Mouse (Mus musculus) heart, postnatal 10 days (tissue): ENCODE results near the gene Iqgap2. TPM values are rescaled to one million over a fixed set of nuclear protein-coding genes. Genes with fewer than 3 reads are reported as not detected.

Experiments
- DNase-seq, 2 experiments: peaks; one replicate each; pipeline ENCODE4 v3.0.0; 2021
- intact Hi-C: fragments of 180-260 bp; cut with DNase I; formaldehyde crosslinking; loops from one replicate; pipeline ENCODE4 v1.15.1; 2025
- total RNA-seq, 2 experiments: library from RNA; stranded (reverse); gene quantifications; 2 replicates each; pipeline ENCODE4 v1.2.3; 2021

Gene Iqgap2
- total RNA-seq, 2 experiments from 2014 or later, result 2.3 to 3.1 TPM

DNA sequence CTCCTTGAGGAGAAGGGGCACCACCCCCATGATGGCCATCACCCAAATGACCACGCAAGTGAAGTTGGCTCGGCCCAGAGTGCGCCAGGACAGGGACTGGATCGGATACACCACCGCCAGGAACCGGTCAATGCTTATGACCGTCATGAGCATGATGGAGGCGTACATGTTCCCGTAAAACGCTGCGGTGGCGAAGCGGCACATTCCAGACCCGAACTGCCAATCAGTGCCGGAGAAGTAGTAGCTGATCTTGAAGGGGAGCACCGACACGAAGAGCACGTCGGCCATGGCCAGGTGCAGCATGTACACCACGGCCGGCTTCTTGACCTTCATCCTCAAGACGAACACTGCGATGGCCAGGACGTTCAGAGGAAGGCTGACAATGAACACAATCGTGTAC is 287.4 kb downstream of the Iqgap2 start:
- no peak for DNase-seq
- intact Hi-C loops, result no loop called here

GRCm38 (mm10) chr13:95599833-95600359 is 291.8 kb downstream of the Iqgap2 start:
- DNase-seq, result no peak
- intact Hi-C loops, result loop anchor here (2.0 kb wide), 1 partner anchor 15 kb away; no protein-coding TSS in a partner anchor

- intact Hi-C loops, result loop anchor here (2.0 kb wide), 1 partner anchor 16 kb away; no protein-coding TSS in a partner anchor
These were observed 293.3 kb downstream of the Iqgap2 start for GRCm38 (mm10) chr13:95598232-95598920.

GRCm38 (mm10) chr13:95597578-95597977 is 294.1 kb downstream of the Iqgap2 start:
- intact Hi-C loops, result no loop called here

More at GRCm38 (mm10) chr13:95598232-95598920, 293.3 kb downstream of the Iqgap2 start:
- no peak for DNase-seq

DNA sequence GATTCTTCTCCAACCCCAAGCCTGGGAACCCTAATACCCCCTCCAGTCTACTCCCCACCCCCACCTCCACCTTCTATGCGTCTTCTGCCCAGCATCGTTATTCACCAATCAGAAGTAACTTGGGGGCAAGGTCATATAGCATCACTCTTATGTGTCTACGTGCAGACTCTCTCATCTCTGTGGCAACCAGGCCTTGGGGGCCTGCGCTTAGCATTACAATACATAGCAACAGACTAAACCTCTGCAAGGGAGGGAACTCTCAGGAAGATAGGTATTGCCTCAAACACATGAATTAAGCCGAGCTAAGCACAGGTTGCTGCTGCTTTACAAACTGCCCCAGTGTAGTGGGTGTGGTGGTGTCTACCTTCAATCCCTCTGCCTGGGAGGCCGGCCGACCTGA is 295.0 kb downstream of the Iqgap2 start:
- no peak for DNase-seq
- intact Hi-C loops, result no loop called here

More at GRCm38 (mm10) chr13:95597578-95597977, 294.1 kb downstream of the Iqgap2 start:
- DNase-seq, result no peak

DNA sequence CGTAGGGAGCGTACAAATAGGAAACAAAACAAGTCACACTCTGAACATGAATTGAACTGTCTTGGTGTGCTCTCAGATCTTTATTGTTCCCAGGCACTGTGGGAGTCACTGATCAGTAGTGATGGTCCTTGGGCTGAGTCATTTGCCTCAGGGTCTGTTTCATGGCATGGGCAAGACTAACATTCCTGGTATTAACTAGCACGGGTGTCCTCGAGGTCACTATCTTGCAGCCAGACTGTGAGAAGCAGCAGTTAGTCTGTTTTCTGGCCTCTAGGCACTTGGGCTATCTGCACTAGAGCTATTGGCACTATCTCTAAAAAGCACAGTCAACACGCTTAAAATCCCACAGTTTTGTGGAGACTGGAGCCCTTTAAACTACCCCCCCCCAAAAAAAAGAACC is 295.8 kb downstream of the Iqgap2 start:
- intact Hi-C loops, result no loop called here

DNA sequence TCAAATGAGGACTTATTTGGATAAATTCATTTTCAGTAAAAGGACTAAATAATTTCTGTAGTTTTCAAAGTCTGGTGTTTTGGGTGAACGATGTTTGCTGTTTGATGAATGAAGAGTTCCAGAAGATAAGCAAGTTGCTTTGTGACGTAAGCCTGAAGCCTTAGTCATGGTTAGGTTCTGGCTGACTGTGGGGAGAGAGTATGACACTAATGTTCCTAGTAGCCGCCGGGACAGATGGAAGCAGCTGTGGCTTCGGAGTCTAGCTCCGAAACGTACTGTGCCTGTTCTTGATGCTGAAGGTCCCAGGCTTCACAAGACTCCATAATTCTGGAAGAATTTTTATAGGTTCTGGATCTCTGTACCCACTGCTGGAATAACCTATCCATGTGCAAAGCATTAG is 296.3 kb downstream of the Iqgap2 start:
- intact Hi-C loops, result no loop called here
- DNase-seq, result peak; percentile 56 to 75

More for the DNA sequence above, 295.8 kb downstream of the Iqgap2 start:
- no peak for DNase-seq

DNA sequence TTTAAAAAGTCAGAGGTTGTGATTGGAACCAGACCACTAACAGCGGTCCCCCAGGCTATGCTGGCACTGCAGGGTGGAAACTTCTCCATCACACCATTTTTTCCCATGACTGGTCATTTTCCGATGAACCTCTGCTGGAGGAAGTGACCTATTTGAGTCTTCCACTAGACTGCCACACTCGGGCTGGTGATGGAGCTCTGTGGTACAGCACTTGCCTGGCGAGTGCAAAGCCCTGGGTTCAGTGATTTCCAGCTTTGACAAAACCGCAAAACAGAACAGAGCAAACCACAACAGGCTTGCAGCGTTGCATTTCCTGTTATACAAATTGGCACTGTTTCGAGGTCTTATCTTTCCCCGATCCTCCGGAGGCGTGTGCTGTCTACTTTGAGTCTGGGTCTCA is 298.9 kb downstream of the Iqgap2 start:
- intact Hi-C loops, result no loop called here
- DNase-seq, result peak in 1 of 2 experiments; percentile 18

DNA sequence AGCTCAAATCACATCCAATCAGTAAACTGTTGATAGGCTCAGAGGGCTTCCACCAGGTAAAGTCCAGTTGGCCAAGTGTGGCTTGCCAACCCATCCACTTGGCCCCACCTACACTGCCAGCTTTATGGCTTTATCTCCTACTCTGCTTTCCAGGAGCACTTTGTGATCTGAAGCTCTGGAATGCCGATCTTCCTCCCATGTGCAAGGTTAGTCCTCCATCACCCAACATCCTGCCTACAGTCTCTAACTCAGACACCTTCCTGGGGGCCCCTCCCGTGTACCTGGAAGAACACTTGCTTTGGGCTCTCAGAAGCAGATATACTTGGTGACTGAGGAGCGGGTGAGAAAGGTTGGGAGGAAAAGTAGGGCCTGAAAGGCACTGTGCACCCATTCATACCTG is 300.1 kb downstream of the Iqgap2 start:
- DNase-seq, result no peak
- intact Hi-C loops, result no loop called here

GRCm38 (mm10) chr13:95587628-95588027 is 304.1 kb downstream of the Iqgap2 start:
- DNase-seq, result no peak
- intact Hi-C loops, result no loop called here

DNA sequence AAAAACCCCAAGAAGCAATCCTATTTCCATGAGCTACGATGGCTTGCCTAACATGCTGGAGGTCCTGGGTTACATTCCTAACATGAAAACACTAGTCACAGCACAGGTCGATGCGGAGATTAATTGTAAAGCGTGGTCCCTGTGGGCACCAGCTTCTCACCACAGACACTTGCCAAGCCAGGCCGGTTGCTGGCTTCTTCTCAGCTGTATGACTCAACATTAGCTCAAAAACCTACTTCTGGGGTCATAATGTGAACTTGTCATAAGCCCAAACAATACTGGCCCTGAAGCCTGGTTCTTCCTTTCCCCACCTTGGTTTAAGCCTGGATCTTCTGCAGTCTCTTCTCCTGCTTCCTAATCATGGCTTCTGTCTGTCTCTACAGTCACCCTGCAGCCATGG is 306.8 kb downstream of the Iqgap2 start:
- intact Hi-C loops, result no loop called here
- no peak for DNase-seq

GRCm38 (mm10) chr13:95583237-95584189 is 308.2 kb downstream of the Iqgap2 start:
- no peak for DNase-seq
- intact Hi-C loops, result no loop called here

GRCm38 (mm10) chr13:95581850-95582249 is 309.9 kb downstream of the Iqgap2 start:
- no peak for DNase-seq
- intact Hi-C loops, result no loop called here

GRCm38 (mm10) chr13:95578016-95578697 is 313.6 kb downstream of the Iqgap2 start:
- intact Hi-C loops, result no loop called here
- no peak for DNase-seq

Other genes with a start within 250 kb of the Iqgap2 start
- gene F2rl2, start 195.1 kb downstream of the Iqgap2 start, total RNA-seq, result under 1 TPM in 1 of 2 experiments, not detected in 1; 0.17 TPM
- gene Gm20075, start 189.5 kb upstream of the Iqgap2 start, total RNA-seq, result 10 to 100 TPM; 17.4 to 20.7 TPM
- not detected for gene Gm17190, start 190.1 kb upstream of the Iqgap2 start, total RNA-seq
- under 1 TPM; 0.17 to 0.20 TPM for gene Sv2c, start 240.7 kb upstream of the Iqgap2 start, total RNA-seq